Mouse (Mus musculus) embryo, embryonic 10.5 days (tissue): ENCODE measurements around the gene Gm49322.
"Not testable (repeated sequence)": the region's sequence is repeated elsewhere in the genome, so short reads cannot be mapped to it uniquely, and the experiment has no call there.

Experiments
- DNase-seq: peaks from one replicate; pipeline ENCODE4 v3.0.0-alpha.2; 2015; ENCODE audit warnings: low spot score

Gm49322 gene

DNA sequence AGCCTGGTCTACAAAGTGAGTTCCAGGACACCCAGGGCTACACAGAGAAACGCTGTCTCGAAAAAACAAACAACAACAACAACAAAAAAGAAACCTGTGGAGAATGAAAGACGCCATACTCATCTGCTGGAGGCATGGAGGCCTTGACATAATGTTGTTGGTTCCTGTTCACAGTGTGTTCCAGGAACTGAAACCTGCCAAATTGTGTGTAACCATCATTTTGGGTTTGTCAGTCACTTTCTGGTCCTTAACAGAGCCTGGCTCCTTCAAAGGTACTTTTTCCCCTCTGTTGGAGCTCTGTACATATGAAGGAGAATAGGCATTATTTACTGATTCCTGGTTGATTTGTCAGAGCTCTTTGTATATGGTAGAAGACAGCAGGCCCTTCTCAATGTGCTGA is 6.1 kb downstream of the Gm49322 start:
- no peak for DNase-seq

DNA sequence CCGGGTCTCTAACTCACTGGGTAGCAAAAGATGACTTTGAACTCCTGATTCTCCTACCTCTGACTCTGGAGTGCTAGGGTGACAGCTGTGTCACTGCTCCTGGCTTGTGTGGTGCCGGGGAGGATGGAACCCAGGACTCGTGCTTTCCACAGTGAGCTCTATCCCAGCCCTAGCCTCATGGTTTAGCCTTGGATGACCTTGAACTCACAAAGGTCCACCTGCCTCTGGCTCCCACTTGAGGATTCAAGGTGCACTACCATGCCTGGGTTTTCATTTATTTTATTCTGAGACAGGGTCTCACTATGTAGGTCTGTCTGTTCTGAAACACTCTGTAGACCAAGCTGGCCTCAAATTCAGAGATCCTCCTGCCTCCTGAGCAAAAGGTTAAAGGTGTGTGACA is 8.0 kb downstream of the Gm49322 start:
- DNase-seq, result no peak

DNA sequence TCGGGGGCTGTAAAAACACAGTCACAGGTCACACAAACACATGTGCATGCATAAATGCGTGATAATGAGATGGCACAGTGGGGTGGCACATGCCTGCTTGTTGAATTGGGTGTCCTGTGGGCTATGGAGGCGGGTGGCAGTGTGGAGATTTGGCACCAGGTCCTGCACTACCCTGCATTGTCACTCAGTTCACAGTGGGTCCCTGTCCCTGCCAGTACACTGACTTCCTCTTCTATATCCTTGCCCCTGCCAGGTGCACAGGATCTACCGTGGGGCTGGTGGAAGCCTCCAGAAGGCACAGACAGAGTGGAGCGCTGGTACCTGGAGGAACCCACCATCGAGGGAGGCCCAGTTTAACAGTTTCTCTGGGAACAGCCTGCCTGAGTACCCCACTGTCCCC is 8.5 kb downstream of the Gm49322 start:
- no peak for DNase-seq

DNA sequence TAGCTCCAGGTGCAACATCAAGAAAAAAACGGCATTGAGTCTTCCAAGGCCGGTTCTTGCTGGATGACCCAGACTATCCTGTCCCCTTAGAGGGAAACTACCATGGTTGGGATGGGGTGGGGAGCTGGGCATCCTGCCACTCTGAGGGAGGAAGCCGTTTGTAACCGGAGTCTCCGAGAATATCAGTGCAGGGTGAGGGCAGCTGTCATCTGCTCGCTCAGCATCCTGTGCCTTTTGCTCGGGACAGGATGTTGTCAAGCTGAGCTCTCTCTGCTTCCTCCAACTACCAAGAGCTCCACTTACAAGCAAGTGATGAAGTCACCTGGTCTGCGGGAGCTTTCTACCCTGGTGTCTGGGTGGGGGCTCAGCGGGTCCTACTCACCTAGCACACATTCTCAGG is 12.4 kb downstream of the Gm49322 start:
- no peak for DNase-seq

DNA sequence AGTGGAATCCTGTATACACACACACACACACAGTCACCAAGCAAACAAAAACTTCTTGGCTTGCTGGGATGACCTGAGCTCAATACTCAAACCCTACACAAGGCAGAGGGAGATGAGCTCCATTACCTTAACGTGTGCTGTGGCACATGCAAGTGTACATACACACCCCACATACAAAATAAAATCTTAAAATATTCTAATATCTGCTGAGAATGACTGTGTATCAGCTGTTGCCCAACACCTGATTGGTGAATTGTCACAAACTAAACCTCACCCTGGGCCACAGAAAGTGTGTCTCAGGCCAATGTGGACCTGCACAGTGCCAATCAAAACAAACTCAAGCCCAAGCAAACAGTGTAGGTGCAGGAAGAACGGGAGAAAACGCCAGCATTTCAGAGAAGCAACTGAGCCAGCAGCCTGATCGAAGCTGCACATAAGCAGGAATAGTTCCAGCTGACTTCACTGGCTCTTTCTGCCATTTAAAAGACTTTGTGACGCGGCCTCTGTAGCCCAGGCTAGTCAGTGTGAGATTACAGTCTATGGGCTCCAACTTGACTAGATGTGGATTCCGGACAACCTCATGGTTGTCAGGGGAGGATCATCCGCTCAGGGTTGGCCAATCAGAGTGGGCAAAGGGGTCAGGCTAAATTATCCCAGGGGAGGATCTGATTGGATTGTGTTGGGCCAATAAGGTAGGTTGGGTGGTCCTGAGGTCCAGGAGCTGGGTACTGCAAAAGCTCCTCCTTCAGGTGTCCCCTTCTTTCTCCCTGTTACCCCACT is 13.8 kb downstream of the Gm49322 start:
- peak; percentile 54 for DNase-seq

DNA sequence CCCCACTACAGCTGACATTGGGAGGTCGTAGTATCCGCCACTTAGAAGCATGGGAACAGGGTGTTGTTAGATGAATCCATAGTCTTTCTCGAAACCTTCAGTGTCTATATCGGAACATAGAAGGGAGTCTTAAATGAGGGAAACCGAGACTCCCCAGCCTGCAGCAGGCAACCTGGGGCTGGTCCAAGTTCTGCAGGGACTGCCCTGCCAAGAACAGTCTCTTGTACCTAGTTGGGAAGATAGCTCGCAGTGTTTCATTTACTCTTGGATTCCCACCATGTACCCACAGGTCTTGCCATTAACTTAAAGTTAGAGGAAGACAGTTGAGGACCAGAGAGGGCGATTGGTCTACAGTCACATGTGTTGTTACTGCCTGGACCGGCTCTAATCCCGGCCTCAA is 14.5 kb downstream of the Gm49322 start:
- DNase-seq, result no peak

DNA sequence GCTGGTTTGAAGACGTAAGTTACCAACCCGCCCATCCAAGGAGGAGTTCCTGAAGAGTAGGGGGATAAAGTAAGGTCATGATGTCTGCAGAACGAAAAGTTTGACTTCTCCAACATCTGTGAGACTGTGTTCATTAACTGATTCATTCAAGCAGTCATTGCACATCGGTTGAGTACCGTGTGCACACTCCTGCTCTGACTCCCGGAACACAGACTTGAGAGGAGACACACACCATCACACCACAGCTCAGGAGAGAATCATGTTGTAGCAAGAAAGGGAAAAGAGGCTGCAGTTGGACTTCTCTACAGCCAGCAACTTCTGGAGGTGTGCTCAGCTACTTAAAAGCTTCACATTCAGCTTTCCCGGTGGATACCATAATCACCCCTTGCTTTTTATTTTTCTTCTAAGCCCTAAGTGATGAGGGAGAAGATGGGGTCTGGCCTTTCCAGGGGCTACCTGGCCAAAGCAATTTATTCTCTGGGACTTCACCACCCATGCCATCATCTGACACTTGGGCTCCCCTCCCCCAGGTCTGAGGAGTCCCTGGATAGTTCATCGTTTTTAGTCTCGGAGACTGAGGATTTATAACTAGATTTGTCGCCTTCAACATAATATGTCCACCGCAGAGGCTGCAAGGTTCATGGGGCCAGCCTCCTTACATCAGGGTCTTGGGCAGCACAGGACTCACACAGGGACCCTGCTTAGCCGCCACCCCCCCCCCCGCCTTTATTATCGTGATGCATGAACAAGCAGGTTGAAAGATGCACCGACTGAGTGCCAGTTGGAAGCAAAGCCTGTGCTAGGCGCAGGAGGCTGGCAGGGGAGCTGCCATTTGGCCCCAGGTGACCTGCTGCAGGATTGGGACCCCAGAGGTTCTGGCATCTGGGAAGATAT is 15.2 kb downstream of the Gm49322 start:
- DNase-seq, result no peak

DNA sequence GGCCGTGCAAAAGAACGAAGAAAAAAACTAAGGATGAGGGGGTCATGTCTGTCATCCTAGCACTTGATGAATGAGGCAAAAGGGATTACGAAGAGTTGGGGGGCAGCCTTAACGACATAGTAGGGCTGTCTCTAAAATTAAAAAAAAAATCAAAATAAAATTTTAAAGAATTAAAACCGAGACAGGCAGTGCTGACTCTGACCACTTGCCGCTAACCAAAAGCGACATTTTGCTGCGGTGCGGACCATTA is 15.8 kb downstream of the Gm49322 start:
- DNase-seq, result no peak

DNA sequence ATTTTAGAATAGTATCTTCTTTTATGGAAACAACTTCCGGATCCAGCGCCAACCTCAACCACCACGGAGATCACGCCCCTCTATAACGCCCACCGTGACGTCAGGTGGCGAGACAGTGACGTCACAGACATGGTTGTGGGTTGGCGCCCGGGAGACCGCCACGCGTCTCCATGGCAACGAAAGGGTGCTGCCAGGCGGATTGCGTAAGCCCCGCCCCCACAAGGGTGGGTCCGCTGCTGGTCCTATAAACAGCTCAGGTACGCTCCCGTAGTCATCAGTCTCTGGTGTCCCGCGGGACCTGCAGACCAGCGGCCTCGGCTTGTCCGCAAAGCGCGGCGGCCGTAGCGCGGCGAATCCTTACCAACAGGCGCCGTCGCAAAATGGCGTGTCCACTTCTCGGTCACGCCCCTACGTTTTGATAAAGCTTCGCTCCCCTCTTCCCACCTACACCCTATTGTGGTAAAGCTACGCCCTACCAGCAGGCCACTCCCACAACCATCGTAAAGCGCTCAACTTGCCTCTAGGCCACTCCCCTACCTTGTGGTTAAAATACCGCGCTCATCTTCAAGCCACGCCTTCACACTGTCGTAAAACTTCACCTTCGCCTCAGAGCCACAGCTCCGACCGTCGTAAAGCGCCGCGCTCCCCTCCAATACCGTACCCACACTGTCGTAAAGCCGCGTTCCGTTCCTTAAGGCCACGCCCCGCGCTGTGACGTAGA is 16.3 kb downstream of the Gm49322 start:
- DNase-seq, result peak; percentile 100

DNA sequence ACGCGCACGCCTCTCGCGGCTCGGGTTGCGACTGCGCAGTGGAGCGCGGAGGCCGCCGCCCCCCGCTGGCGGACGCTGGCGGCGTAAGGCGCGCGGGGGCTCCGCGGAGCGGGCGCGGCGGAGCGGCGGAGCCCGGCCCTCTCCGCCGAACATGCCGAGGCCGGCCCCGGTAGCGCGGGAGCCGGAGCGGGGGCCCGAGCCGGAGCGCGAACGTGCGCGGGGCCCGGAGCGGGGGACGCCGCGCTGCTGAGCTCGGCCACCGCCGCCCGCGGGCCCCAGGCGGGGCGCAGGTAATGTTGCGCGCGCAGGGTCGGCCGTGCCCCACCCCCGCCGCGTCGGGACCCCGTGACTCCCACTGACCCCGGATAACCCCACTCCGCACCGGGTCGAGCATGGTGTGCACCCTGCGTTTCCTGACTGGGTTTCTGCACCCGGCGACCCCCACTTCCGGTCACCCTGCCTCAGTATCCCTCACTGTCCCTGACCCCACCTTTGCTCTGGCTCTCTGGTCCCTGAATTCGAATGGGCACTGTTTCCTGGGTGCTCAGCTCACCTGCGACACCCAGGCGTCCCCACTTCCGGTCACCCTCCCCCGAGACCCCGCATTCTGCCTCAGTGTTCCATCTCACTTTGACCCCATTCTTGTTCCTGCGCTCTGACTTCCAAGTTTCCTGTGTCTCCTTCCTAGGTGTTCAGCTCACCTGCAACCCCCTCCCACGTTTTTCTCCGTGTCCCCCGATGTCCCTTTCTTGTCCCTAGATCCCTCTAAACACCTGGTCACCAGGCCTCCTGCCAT is 17.0 kb downstream of the Gm49322 start, which contains the start of gene Csnk1g2:
Gene Csnk1g2 (plus strand): TSS at position 178 of the 796 bp plus-strand sequence.
- no peak for DNase-seq

DNA sequence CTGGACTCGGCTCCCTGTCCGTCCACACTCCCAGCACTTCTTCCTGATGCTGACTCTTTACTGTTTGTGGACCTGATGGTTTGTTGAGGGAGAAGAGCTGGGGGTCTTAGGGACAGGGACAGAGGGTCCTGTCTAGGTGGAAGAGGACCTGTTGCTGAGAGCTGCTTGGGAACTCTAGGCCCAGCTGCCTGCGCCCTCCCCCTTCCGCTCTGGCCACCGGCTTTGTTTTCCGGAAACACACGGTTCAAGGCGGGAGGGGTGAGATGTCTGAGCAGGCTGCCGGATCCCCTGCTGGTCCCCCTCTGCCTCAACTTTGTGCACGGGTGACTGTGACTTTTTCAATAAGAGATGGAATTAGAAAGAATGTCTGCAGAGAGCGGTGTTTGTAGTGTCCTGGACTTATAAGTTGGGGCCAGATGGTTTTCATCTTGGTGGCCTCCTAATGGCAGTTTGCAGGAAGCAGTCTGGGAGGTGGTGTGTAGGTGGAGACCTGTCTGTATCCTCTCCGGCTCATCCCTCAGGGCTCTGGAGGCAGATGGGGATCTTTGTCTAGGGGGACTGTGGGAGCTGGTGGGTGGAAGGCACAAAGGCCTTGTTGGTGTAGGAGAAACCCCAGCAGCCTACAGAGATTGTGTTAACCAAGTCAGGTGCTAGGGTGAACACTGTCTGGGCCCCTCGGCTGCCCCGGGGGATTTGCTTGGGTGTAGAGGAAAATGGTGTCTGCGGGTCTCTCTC is 17.8 kb downstream of the Gm49322 start:
- peak; percentile 67 for DNase-seq

DNA sequence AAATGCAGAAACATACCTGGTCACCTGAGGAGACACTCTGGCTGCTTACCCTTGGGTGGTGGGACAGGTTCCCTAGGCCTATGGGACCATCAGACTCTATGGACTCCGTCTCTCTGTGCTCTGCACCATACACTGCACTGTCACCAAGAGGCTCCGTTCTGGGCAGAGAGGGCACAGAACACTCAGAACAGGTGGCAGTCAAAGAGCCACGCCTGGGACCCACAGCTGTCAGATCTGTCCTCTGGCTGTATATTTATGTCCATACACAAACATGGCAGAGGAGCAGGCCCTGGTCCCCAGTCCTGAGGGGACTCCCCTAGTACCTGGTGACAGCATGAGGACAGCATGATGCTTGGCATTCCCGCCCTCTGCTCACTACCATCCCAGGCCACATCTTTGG is 19.9 kb downstream of the Gm49322 start:
- DNase-seq, result no peak

DNA sequence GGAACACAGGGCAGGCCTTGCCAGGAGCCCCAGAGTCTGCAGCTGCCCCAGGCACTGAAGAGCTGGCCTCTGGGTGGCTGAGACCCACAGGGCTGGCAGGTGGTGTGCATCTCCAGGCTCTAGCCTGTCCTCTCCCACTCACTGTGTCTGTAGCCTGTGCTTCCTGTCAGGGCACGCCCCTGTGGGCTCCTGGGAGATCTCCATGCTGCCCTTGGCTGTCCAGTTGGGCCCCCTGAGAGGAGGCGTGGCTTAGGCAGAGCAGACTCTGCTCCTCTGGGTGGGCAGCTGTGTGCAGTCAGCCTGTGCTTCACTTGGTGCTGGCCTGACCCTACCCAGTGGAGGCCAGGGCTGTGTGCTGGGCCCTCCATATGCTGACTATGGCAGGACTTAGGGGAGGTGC is 21.9 kb downstream of the Gm49322 start:
- no peak for DNase-seq

DNA sequence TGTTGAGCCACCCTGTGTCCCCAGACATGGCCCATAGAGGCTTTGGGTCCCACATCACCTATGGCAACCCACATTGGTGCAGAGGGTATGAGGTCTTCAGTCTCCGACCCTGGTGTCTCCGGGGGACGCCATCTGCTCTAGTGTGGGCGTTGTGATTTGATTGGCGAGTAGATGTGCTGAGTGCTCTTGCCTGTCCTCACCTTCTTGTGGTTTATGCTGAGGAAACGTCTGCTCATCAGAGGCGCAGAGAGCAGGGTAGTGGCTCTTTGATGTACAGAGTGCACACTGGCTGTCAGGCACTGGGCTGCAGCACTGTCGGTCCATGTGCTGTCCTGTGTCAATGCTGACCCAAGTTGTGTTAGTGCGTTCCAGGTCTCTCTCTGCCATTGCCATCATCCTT is 23.1 kb downstream of the Gm49322 start:
- no peak for DNase-seq

DNA sequence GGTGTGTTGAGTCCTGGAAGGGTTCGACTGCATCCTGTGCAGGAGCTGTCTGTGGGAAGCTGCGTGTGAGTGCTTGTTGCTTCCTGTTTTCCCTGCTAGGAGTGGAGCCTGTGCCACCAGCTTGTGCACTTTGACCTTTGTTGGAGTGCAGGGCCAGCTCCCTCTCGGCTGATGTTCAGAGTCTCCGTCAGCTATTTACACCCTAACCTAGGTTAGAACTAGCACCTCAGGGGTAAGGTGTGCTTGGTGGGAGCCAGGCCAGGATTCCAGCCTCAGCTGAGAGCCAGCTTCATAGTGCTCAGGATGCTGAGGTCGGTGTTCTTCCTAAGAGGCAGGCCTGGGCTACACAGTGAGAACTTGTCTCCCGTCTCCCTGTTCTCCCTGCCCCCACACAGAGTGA is 29.5 kb downstream of the Gm49322 start:
- DNase-seq, result no peak

DNA sequence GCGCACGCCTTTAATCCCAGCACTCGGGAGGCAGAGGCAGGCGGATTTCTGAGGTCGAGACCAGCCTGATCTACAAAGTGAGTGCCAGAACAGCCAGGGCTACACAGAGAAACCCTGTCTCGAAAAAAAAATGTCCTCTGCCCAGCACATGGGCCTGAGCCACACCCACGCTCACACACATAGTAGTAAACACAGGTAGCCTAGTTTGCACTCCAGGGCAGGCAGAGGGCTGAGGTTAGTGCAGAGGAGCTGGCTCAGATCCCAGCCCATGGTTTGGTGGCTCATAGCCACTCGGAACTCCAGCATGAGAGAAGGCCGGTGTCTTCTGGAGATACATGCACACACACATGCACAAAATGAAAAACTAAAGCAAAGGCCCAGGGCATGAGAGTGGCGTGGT is 41.1 kb downstream of the Gm49322 start:
- DNase-seq, result no peak

DNA sequence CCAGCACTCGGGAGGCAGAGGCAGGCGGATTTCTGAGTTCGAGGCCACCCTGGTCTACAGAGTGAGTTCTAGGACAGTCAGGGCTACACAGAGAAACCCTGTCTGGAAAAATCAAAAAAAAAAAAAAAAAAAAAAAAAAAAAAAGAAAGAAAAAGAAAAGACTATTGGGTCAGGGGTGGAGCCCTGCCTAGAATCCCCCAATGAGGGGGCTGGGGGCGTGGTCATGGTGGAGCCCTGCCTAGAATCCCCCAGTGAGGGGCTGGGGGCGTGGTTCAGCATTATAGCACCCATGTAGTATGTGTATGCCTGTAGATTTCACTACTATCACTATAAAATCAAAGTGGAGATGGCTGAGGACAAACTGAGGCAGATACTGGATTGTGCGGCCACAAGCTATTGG is 44.1 kb downstream of the Gm49322 start:
- DNase-seq, result not testable (repeated sequence)

DNA sequence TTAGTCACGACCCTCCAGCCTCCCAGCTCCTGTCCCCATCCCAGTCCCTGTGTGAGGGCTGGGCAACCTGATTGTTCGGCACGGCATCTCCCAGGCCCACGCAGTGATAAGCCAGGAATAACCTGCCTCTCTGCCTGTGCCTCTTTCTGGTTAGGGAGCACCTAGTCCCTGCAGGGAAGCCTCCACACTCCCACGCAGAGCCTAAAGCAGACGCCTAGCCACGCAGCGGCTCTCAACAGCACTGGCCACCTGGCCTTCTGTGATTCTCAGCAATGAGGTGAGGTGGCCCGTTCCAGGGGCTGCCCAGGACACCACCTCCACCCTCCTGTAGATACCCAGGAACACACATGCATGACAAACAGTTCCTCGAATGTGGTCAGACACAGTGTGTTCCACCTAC is 44.6 kb downstream of the Gm49322 start:
- DNase-seq, result no peak

DNA sequence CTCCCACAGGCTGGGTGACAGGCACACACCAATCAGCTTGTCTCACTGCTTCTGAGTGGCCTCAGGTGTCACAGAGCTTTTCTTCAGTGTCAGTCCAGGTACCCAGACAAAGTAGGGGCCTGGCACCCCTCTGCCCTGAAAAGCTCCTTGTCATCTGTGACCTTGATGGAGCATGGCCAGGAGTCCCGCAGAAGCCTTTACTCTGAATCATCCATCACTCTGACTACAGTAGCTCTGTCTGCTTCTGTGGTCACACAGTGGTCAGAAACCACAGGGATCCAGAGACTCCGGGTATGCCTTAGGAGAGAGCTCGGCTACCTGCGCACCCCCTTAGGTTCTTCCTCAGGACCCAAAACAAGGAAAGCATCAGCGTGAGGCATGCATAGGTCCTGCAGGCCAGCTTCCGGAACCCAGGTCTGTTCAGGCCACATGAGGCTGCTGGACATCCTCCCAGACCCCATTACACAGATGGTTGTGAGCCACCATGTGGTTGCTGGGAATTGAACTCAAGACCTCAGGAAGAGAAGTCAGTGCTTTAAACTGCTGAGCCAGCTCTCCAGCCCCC is 47.4 kb downstream of the Gm49322 start:
- no peak for DNase-seq

DNA sequence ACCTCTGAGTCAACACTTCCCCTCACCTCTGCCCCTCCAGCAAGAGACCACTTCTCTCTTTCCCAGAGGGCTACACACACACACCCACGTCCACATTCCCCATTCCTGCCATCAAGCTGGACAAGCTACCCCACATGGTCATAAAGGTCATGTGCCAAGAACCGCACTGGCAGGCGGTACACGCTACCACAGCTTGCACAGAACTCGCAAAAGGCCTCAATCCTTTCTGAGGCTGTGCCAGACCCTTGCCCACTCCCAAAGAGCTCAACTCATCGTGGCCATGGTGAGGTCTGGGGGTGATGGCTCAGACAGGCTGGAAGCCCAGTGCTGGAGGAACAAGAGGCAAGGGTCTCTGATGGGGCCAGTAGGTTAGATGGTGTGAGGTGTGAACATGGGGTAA is 49.0 kb downstream of the Gm49322 start:
- no peak for DNase-seq
